Mouse (Mus musculus) small intestine, adult 2 months (tissue): ENCODE results near the gene Gna11.
A peak's percentile ranks its signal among the peaks of the same experiment; 100 is the strongest.

ENCODE experiments used
- CTCF ChIP-seq: fragments of 200-500 bp; IDR thresholded peaks from 2 replicates; pipeline ENCODE4 v1.5.1; 2012; ENCODE audit warnings: low read depth, mild to moderate bottlenecking, control low read depth, inconsistent platforms, low read length, moderate library complexity, mixed read lengths; ENCODE audit not compliant: insufficient replicate concordance, insufficient read length; ENCODE audit errors: extremely low read depth
- POLR2A ChIP-seq: fragments of 200-500 bp; IDR thresholded peaks from 2 replicates; pipeline ENCODE4 v1.6.1; 2012; ENCODE audit warnings: low read depth, mild to moderate bottlenecking, control low read depth, inconsistent platforms, low read length, moderate library complexity

DNA sequence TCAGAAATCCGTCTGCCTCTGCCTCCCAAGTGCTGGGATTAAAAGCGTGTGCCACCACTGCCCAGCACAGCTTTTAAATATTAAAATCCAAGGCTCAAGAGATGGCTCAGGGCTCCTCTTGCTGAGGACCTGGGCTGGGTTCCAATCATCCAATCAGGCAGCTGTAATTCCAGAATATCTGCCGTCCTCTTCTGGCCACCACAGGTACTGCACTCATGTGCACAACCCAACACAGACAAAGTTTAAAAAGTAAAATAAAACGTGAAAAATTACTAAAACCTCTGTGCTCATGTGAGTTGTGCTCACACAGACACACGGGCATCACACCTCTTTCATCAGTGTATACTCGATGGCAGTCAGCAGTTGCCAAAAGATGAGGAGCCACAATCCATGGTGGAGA lies 8.3 kb downstream of the Gna11 start:
- TF ChIP-seq CTCF: peak; percentile 44; the same call in 1 of the 2 replicates
- TF ChIP-seq POLR2A: no peak
